Mouse (Mus musculus) small intestine, adult 2 months (tissue): ENCODE measurements around the gene Garnl3.

Source experiments
- CTCF ChIP-seq: fragments of 200-500 bp; IDR thresholded peaks from 2 replicates; pipeline ENCODE4 v1.5.1; 2012; ENCODE audit warnings: low read depth, mild to moderate bottlenecking, control low read depth, inconsistent platforms, low read length, moderate library complexity, mixed read lengths; ENCODE audit not compliant: insufficient replicate concordance, insufficient read length; ENCODE audit errors: extremely low read depth
- POLR2A ChIP-seq: fragments of 200-500 bp; IDR thresholded peaks from 2 replicates; pipeline ENCODE4 v1.6.1; 2012; ENCODE audit warnings: low read depth, mild to moderate bottlenecking, control low read depth, inconsistent platforms, low read length, moderate library complexity

DNA sequence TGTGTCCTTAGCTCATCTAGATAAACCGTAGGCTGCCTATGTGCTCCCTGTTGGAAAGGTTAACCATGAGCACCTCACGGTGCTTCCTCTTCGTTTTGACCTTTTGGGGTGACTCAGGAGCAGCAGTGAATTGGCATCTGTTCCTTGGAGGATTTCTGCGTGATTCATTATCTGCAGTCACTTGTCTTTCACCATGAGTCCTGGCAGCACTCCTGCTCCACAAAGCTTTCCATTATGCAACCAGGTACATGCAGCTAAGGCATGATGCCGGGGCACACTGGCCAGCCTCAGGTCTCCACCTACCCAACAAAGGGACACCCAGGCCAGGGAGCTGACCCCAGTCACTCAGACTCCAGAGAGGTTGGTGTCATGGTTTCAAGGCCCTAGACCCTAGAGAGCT, 72.5 kb downstream of the Garnl3 start:
- TF ChIP-seq CTCF = no peak
- no peak for TF ChIP-seq POLR2A
